Mouse (Mus musculus) erythroblast, embryonic 14.5 days (primary cell): ENCODE results near the gene Rpp25l.

ENCODE experiments used
- GATA1 ChIP-seq: IDR thresholded peaks from 2 replicates; pipeline ENCODE4 v1.6.1; 2012; ENCODE audit warnings: low read length, inconsistent platforms, mixed read lengths
- TAL1 ChIP-seq: IDR thresholded peaks from 3 replicates; pipeline ENCODE4 v1.6.1; 2012; ENCODE audit warnings: low read length, inconsistent platforms, mixed read lengths

DNA sequence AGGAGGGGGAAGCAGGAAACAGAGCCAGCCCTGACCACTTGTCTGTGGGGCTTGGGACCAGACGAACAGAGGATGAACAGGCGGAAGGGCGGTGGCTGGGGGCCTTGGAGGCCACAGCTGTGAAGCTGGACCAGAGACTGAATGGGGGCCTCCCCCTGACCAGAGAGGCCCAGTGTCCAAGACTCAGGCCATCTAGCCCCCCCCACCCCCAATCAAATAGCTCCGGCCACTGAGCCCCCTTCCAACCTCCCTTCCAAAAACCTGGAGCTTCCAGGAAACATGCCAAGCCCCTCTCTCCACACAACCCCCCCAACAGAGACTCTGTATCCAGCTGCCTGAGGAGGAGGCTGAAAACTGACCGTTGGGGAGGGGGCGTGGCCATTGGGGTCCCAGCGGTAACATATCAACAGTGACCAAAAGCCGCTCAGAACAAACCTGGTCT, 40.8 kb downstream of the Rpp25l start:
- no peak for TF ChIP-seq GATA1
- no peak for TF ChIP-seq TAL1
